26 mouse cellular contexts compared by ENCODE assay signal in the genomic region with DNA sequence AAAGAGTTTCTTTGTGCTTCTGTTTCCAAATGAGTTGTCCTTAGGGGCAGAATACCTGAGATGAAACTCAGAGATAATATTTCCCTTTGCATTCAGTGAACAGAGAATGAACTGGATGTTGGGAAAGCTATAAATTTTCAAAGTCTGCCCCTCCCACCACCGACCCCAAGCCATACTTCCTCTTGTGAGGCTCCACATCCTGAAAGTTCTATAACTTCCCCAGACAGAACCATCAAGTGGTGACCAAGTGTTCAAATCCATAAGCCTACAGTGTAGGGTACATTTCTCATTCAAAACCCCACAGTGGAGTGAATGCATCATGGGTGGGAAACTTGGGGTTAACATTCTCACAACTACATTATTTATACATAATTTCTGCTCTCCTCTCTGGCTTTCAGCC.
DNase-seq lines count a peak whose midpoint lies in the region; ATAC-seq lines count a peak whose summit lies in the region.
"Had no signal": no experiment of that assay in that cellular context is flagged by ENCODE, and none has a peak within 500 bp of the region (broad histone marks: within the 10 kb centered on the region; RNA-seq: fewer than 3 reads in every experiment).

No protein-coding gene starts in this region.

- no peak for ATAC-seq in forebrain, embryonic 14.5 days
- peak; percentile 98 for ATAC-seq in granulocyte monocyte progenitor cell, adult 5-6 weeks (replicated peaks; ENCODE audit: poor library complexity, severe bottlenecking)
- ATAC-seq in megakaryocyte progenitor cell, adult 5-6 weeks (replicated peaks; ENCODE audit: poor library complexity), result peak; percentile 92
- ATAC-seq: forebrain, embryonic 15.5 days; hindbrain, postnatal 0 days; inflammation-experienced regulatory T-cells, adult 6 months; intestine, embryonic 16.5 days; Patski had no signal

- no peak overlapping the region for H3K9ac ChIP-seq in forebrain, embryonic 14.5 days (ENCODE audit: low read length)
- H3K9ac ChIP-seq: embryonic facial prominence, embryonic 13.5 days; forebrain, embryonic 15.5 days; heart, embryonic 12.5 days; heart, embryonic 15.5 days; hindbrain, embryonic 14.5 days had no signal

- H3K9me3 ChIP-seq in forebrain, embryonic 14.5 days (replicated peaks; ENCODE audit: control insufficient read depth, low read length), result no peaks in the 10 kb centered on the region
- no peaks in the 10 kb centered on the region for H3K9me3 ChIP-seq in forebrain, embryonic 10.5 days
- H3K9me3 ChIP-seq: embryonic facial prominence, embryonic 10.5 days; embryonic facial prominence, embryonic 13.5 days; forebrain, embryonic 15.5 days; heart, embryonic 12.5 days; heart, embryonic 15.5 days had no signal

- H3K4me2 ChIP-seq in forebrain, embryonic 14.5 days (ENCODE audit: low read length), result no peak overlapping the region
- H3K4me2 ChIP-seq: embryonic facial prominence, embryonic 13.5 days; forebrain, embryonic 15.5 days; heart, embryonic 12.5 days; heart, embryonic 15.5 days; hindbrain, embryonic 14.5 days had no signal

- no peaks in the 10 kb centered on the region for H3K4me1 ChIP-seq in forebrain, embryonic 14.5 days (ENCODE audit: control insufficient read depth, insufficient read depth, low read length)
- H3K4me1 ChIP-seq in forebrain, embryonic 10.5 days, result no peaks in the 10 kb centered on the region
- H3K4me1 ChIP-seq: embryonic facial prominence, embryonic 10.5 days; embryonic facial prominence, embryonic 13.5 days; forebrain, embryonic 15.5 days; heart, embryonic 12.5 days; heart, embryonic 15.5 days had no signal

- DNase-seq in forebrain, embryonic 14.5 days (ENCODE audit: low spot score), result peak; percentile 4
- no peak for DNase-seq in forebrain, embryonic 10.5 days (ENCODE audit: extremely low spot score, low spot score)
- DNase-seq in layer of hippocampus, postnatal 36 days, result no peak
- DNase-seq in frontal cortex, postnatal 36 days (ENCODE audit: low spot score in 2 of 2), result no peak
- DNase-seq: adrenal gland, postnatal 10 days; adrenal gland, postnatal 36 days; cerebellum, adult 18-20 months; cerebellum, adult 9-10 months; cerebellum, postnatal 14 days; gastrocnemius, postnatal 10 days; heart, adult 18-20 months; heart, postnatal 10 days; heart, postnatal 36 days had no signal

- H3K27me3 ChIP-seq in forebrain, embryonic 14.5 days (replicated peaks; ENCODE audit: control insufficient read depth, insufficient read depth, low read length), result no peaks in the 10 kb centered on the region
- H3K27me3 ChIP-seq in forebrain, embryonic 10.5 days (ENCODE audit: poor library complexity, severe bottlenecking), result no peaks in the 10 kb centered on the region
- H3K27me3 ChIP-seq: embryonic facial prominence, embryonic 13.5 days; forebrain, embryonic 15.5 days; heart, embryonic 12.5 days; heart, embryonic 15.5 days; Patski had no signal

- 82% methylated on average over 1 of the region's 1 CpGs for WGBS in forebrain, embryonic 14.5 days
- WGBS in forebrain, embryonic 10.5 days, result 78% methylated on average over 1 of the region's 1 CpGs

- H3K27ac ChIP-seq in forebrain, embryonic 14.5 days (ENCODE audit: low read depth, low read length), result no peak overlapping the region
- H3K27ac ChIP-seq in forebrain, embryonic 10.5 days, result no peak overlapping the region
- H3K27ac ChIP-seq: embryonic facial prominence, embryonic 10.5 days; embryonic facial prominence, embryonic 13.5 days; forebrain, embryonic 15.5 days; heart, embryonic 15.5 days; hindbrain, embryonic 14.5 days; hindbrain, postnatal 0 days had no signal

- no peak overlapping the region for H3K4me3 ChIP-seq in forebrain, embryonic 14.5 days (ENCODE audit: low read depth, low read length)
- no peak overlapping the region for H3K4me3 ChIP-seq in forebrain, embryonic 10.5 days
- H3K4me3 ChIP-seq: embryonic facial prominence, embryonic 10.5 days; embryonic facial prominence, embryonic 13.5 days; erythroblast, embryonic 14.5 days; forebrain, embryonic 15.5 days; heart, embryonic 12.5 days; heart, embryonic 15.5 days had no signal

- no peaks in the 10 kb centered on the region for H3K36me3 ChIP-seq in forebrain, embryonic 14.5 days (ENCODE audit: control insufficient read depth, insufficient read depth, low read length)
- no peaks in the 10 kb centered on the region for H3K36me3 ChIP-seq in forebrain, embryonic 10.5 days (replicated peaks)
- H3K36me3 ChIP-seq: embryonic facial prominence, embryonic 10.5 days; embryonic facial prominence, embryonic 13.5 days; forebrain, embryonic 15.5 days; heart, embryonic 12.5 days; heart, embryonic 15.5 days had no signal
